ENCODE assay signal across 49 mouse cellular contexts in the genomic region with DNA sequence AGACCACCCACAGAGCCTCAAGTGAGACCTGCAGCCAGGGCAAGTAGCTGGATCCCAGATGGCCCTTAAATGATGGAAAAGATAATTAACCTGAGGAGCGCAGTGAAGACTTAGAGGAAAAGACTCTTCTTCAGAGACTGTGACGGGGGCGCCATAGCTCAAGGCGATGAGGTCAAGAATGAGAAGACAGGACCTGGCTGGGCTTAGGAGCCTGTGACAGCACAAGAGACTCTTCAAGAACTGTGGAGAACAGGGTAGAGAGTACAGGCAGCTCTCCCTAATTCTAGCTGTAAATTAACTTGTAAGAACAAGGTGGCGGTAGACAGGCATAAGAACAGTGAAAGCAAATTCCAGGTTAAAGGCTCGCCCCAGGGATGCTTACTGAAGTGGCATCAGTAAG. TPM values are rescaled to one million over a fixed set of nuclear protein-coding genes. Genes with fewer than 3 reads are reported as not detected.
"Had no signal": no experiment of that assay in that cellular context is flagged by ENCODE, and none has a peak within 500 bp of the region (broad histone marks: within the 10 kb centered on the region; RNA-seq: fewer than 3 reads in every experiment).

No protein-coding gene starts in this region.

- H3K9ac ChIP-seq: heart, embryonic 12.5 days; heart, embryonic 13.5 days; heart, embryonic 15.5 days; hindbrain, embryonic 12.5 days; hindbrain, embryonic 13.5 days; hindbrain, embryonic 14.5 days; hindbrain, embryonic 15.5 days; intestine, embryonic 15.5 days; kidney, embryonic 15.5 days had no signal

- H3K4me3 ChIP-seq: heart, embryonic 10.5 days; heart, embryonic 12.5 days; heart, embryonic 13.5 days; heart, embryonic 15.5 days; hindbrain, embryonic 10.5 days; hindbrain, embryonic 12.5 days; hindbrain, embryonic 13.5 days; hindbrain, embryonic 15.5 days; intestine, embryonic 15.5 days; kidney, embryonic 15.5 days; layer of hippocampus, adult 2 months had no signal

- H3K9me3 ChIP-seq: heart, embryonic 10.5 days; heart, embryonic 12.5 days; heart, embryonic 13.5 days; heart, embryonic 15.5 days; hindbrain, embryonic 10.5 days; hindbrain, embryonic 12.5 days; hindbrain, embryonic 13.5 days; hindbrain, embryonic 15.5 days; intestine, embryonic 15.5 days; kidney, embryonic 15.5 days had no signal

- ATAC-seq: hindbrain, embryonic 16.5 days; hindbrain, postnatal 0 days; inflammation-experienced regulatory T-cells, adult 6 months; intestine, embryonic 15.5 days; intestine, embryonic 16.5 days; intestine, postnatal 0 days had no signal

- H3K36me3 ChIP-seq: heart, embryonic 10.5 days; heart, embryonic 12.5 days; heart, embryonic 13.5 days; heart, embryonic 15.5 days; hindbrain, embryonic 10.5 days; hindbrain, embryonic 12.5 days; hindbrain, embryonic 13.5 days; hindbrain, embryonic 15.5 days; intestine, embryonic 15.5 days; kidney, embryonic 15.5 days had no signal

- H3K4me2 ChIP-seq: heart, embryonic 11.5 days; heart, embryonic 12.5 days; heart, embryonic 13.5 days; heart, embryonic 15.5 days; hindbrain, embryonic 12.5 days; hindbrain, embryonic 13.5 days; hindbrain, embryonic 14.5 days; hindbrain, embryonic 15.5 days; intestine, embryonic 15.5 days; kidney, embryonic 15.5 days had no signal

- H3K4me1 ChIP-seq: hindbrain, embryonic 13.5 days; hindbrain, embryonic 15.5 days; intestine, embryonic 15.5 days had no signal

- DNase-seq: heart, postnatal 10 days; heart, postnatal 14 days; heart, postnatal 36 days; heart, postnatal 4 days; kidney, adult 11 months; kidney, adult 18-20 months; kidney, adult 2 months; kidney, adult 8-10 months; kidney, adult 9 months; kidney, postnatal 10 days; kidney, postnatal 14 days; kidney, postnatal 25 days; kidney, postnatal 36 days; kidney, postnatal 4 days; layer of hippocampus, adult 9-11 months; layer of hippocampus, postnatal 36 days had no signal

- H3K27ac ChIP-seq: heart, embryonic 10.5 days; heart, embryonic 13.5 days; heart, embryonic 15.5 days; hindbrain, embryonic 10.5 days; hindbrain, embryonic 12.5 days; hindbrain, embryonic 13.5 days; hindbrain, embryonic 14.5 days; hindbrain, embryonic 15.5 days; hindbrain, postnatal 0 days; intestine, embryonic 15.5 days; kidney, embryonic 15.5 days; kidney, postnatal 0 days; layer of hippocampus, adult 2 months had no signal

RNA-seq across cellular contexts. Expression of a gene that starts 8.7 kb away (rescaled TPM):
- total RNA-seq: heart, postnatal 10 days; heart, postnatal 14 days; heart, postnatal 36 days; heart, postnatal 4 days; hematopoietic stem cell, adult 5-6 weeks; layer of hippocampus, adult 18-20 months; layer of hippocampus, adult 8-10 months; layer of hippocampus, postnatal 36 days had no signal
- polyA plus RNA-seq: heart, embryonic 10.5 days; heart, embryonic 11.5 days; heart, embryonic 12.5 days; heart, embryonic 13.5 days; heart, embryonic 14.5 days; heart, embryonic 15.5 days; heart, postnatal 0 days; hindbrain, embryonic 14.5 days; hindbrain, postnatal 0 days; inflammation-experienced regulatory T-cells, adult 6 months; intestine, embryonic 14.5 days; intestine, embryonic 15.5 days; intestine, embryonic 16.5 days; intestine, postnatal 0 days had no signal

RNA-seq across cellular contexts. Expression of a gene that starts 50.7 kb away (rescaled TPM):
- total RNA-seq: heart, postnatal 10 days; heart, postnatal 14 days; heart, postnatal 36 days; heart, postnatal 4 days; hematopoietic stem cell, adult 5-6 weeks; hindbrain, postnatal 0 days; layer of hippocampus, adult 18-20 months; layer of hippocampus, adult 2 months; layer of hippocampus, adult 8-10 months; layer of hippocampus, postnatal 10 days; layer of hippocampus, postnatal 14 days; layer of hippocampus, postnatal 25 days; layer of hippocampus, postnatal 36 days; left cerebral cortex, adult 18-20 months had no signal
- polyA plus RNA-seq: heart, embryonic 10.5 days; heart, embryonic 11.5 days; heart, embryonic 12.5 days; heart, embryonic 13.5 days; heart, embryonic 14.5 days; heart, embryonic 15.5 days; heart, embryonic 16.5 days; heart, postnatal 0 days; hindbrain, embryonic 10.5 days; hindbrain, embryonic 11.5 days; hindbrain, embryonic 12.5 days; hindbrain, embryonic 13.5 days; hindbrain, embryonic 14.5 days; hindbrain, embryonic 15.5 days; hindbrain, embryonic 16.5 days; hindbrain, postnatal 0 days; inflammation-experienced regulatory T-cells, adult 6 months; intestine, embryonic 14.5 days; intestine, embryonic 15.5 days; intestine, embryonic 16.5 days; intestine, postnatal 0 days; kidney, adult 2 months; kidney, embryonic 14.5 days; kidney, embryonic 15.5 days; large intestine, adult 2 months had no signal
